Mouse (Mus musculus) urinary bladder, adult 2 months (tissue): Measurements from ENCODE around the gene Enam. TPM values are rescaled to one million over a fixed set of nuclear protein-coding genes. Genes with fewer than 3 reads are reported as not detected.
"Not testable (repeated sequence)": the region's sequence is repeated elsewhere in the genome, so short reads cannot be mapped to it uniquely, and the experiment has no call there.

Experiments
- DNase-seq: peaks from one replicate; pipeline ENCODE4 v3.0.0; 2022; ENCODE audit warnings: low spot score
- polyA plus RNA-seq: library from polyadenylated mRNA; depleted of rRNA; stranded (reverse); fragments of >200 nt; gene quantifications from 2 replicates; pipeline ENCODE4 v1.2.3, GENCODE M21; 2012; rRNA removed

Enam gene
- polyA plus RNA-seq: not detected in 2 replicates

DNA sequence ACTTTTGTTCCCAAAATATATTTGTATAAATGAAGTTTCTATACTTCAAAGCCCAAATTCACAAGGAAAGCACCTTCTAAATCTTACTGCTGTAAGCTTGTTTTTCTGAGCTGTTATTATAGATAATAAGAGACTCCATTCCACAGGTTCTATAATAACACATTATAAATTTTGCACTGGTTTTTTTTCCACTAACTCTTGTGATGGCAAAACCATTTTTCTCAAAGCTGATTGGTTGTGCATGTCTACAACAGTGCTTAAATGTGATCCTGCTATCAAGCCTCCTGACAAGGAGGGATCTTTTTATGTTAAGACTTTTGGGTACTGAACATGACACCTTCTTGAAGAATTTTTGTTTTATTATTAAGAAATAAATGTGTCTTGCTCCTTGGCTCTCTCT, at the start of gene Enam:
Gene Enam (plus strand): TSS at position 301 of the 400 bp plus-strand sequence.
- no peak for DNase-seq

GRCm38 (mm10) chr5:88455691-88456090, 32.1 kb upstream of the Enam start, which contains the start of gene Ambn:
Gene Ambn, plus strand, starts transcription at chr5:88455991.
- no peak for DNase-seq

DNA sequence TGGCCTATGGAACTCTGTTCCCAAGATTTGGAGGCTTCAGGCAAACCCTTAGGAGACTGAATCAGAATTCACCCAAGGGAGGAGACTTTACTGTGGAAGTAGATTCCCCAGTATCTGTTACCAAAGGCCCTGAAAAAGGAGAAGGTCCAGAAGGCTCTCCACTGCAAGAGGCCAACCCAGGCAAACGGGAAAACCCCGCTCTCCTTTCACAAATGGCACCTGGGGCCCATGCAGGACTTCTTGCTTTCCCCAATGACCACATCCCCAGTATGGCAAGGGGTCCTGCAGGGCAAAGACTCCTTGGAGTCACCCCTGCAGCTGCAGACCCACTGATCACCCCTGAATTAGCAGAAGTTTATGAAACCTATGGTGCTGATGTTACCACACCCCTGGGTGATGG, 20.3 kb upstream of the Enam start:
- DNase-seq: no peak

DNA sequence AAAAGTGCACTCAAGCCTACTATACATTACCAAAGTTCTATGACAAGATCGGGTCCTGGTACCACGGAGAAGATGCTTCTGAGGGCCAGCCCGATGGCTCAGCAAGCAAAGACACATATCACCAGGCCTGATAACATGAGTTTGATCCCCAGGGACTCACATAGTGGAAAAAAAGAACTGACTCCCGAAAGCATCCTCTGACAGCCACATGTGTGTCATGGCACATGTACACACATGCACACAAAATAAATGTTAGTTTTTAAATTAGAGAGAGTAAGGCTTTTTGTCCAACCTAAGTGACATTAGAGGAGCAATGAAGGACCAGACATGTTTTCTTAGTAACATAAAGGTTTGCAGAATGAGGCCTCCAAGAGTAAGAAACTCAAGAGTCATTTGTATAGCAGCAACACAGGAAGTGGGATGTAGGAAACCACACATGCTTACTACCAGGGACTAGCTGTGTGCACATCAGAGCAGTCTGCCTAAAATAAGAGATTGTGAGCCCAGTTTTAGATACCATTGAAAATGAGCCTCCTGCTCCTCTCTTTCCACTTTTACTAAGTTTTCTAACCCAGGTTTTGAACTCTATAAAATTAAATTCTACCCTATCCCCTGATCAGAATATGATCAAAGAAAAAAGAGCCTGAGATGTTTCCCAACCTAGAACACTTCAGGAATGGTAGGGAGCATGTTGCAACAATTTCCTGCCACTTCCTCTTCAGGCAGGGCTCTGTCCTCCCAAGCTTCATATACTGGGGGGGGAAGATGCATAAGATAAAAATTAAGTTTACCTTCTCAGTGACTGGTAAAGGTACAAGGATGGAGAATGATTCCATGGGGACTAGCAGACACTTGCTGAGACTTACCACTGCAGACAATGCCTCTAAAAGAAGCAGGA, 18.7 kb upstream of the Enam start:
- DNase-seq: no peak

- no peak for DNase-seq
These were observed 1.2 kb downstream of the Enam start for GRCm38 (mm10) chr5:88489004-88489403.

DNA sequence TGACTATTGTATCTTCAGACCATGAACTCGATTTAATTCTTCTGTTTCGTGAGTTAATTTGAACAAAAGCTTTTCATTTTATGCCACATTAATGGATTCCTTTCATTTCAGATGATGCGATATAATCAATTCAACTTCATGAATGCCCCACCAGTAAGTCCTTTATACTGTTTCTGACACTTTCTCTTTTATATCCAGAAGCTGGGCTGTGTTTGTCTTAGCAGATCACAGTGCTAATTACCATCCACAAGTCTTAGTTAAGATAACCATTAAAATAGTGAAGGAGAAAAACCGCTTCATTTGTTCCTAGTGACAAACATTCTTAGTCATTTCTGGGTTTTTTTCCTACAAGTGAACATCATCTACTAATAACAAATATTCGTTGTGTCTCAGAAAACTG, 3.3 kb downstream of the Enam start:
- DNase-seq: no peak

DNA sequence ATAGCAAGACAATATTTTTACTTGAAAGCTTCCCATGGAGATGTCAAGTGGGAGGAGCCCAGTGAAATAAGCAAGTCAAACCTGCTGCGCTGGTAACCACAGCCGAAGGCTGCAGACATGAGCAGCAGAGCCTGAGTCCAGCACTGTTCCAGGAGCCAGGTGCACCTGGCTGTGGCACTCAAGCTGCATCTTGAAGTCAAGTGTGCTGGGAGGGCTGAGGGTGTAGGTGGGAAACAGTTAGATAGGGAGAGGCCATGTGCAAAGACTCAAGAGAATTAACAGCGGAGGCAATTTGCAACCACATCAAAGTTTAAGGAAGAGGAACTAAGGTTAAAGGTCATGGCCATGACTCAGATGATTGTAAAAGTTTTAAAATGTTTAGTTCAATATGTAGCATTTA, 12.0 kb downstream of the Enam start:
- no peak for DNase-seq

DNA sequence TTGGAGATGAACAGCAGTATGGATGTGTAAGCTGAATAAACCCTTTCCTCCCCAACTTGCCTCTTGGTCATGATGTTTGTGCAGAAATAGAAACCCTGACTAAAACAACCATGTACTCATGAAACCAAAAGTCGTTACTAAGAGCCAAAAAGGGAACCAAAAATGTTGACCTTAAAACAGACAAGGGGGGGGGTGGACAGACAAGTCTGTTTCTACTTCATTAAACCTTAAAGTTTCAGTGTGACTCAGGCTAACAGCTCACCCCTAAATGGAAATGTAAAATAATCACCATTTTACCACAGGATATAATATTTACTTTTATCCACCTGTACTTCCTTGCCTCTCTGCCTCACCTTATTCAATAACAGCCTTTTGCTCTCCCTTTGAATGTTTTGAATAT, 20.8 kb downstream of the Enam start:
- no peak for DNase-seq

GRCm38 (mm10) chr5:88508990-88509389, 21.2 kb downstream of the Enam start:
- no peak for DNase-seq

DNA sequence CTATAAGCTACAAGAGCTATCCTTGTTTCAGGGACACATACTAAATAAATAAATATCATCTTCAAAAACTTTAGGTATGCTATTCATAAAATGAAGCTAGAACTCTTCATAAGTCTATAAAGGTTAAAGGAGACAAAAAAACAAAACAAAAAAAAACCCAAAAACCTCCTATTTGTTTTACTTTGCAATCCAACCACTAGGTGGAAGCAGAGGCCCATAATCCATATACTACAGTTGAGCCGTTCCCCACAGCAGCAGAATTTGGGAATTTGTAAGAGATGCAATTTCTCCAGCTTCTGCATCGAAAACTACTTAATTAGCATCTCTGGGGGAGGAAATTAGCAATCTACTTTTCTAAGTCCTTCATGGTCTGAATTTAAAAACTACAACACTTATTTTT, 31.5 kb downstream of the Enam start:
- no peak for DNase-seq

- DNase-seq: no peak
These were observed 39.9 kb downstream of the Enam start, which contains the start of gene Jchain for GRCm38 (mm10) chr5:88527657-88528056. Gene Jchain, minus strand, starts transcription at chr5:88527891.

- no peak for DNase-seq
These were observed 43.1 kb downstream of the Enam start for GRCm38 (mm10) chr5:88530908-88531307.

DNA sequence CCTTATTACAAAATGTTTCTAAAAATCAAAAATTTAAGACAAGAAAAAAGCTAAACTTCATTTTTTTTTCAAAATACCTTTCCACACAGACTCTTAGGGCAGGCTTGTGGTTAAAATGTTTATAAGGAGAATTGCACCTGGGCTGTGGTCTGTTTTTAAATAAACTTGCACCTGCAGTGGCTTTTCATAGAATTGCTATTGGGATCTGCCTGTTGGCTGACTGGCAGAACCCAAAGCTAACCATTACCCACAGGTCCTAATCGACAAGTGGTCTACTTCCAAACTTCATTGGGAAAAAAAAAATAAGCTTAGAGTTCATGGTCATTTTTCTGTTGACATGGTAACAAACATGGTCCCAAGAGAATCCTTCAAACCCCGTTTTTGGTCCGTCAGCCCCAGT, 46.9 kb downstream of the Enam start:
- no peak for DNase-seq

GRCm38 (mm10) chr5:88540845-88541244, 53.1 kb downstream of the Enam start:
- no peak for DNase-seq

- no peak for DNase-seq
These were observed 55.0 kb downstream of the Enam start for GRCm38 (mm10) chr5:88542651-88543282.

- not testable (repeated sequence) for DNase-seq
These were observed 56.6 kb downstream of the Enam start for GRCm38 (mm10) chr5:88544411-88544810.

- DNase-seq: no peak
These were observed 57.8 kb downstream of the Enam start for GRCm38 (mm10) chr5:88545536-88545935.

- no peak for DNase-seq
These were observed 65.7 kb downstream of the Enam start for GRCm38 (mm10) chr5:88553271-88554085.

- peak; percentile 77 for DNase-seq
These were observed 66.5 kb downstream of the Enam start, which contains the start of gene Utp3 for GRCm38 (mm10) chr5:88554086-88554886. Gene Utp3, plus strand, starts transcription at chr5:88554462.
